Mouse (Mus musculus) liver, embryonic 13.5 days (tissue): ENCODE data around the gene Olfr930. TPM values are rescaled to one million over a fixed set of nuclear protein-coding genes. Genes with fewer than 3 reads are reported as not detected.

Source experiments
- ATAC-seq: fragments of 200-750 bp; cut with Nextera tagmentation; 2 replicates; pipeline ENCODE4 v1.8.0; 2017; ENCODE audit warnings: low read depth, mild to moderate bottlenecking, moderate number of reproducible peaks, moderate library complexity
- DNase-seq: peaks from one replicate; pipeline ENCODE4 v3.0.0; 2022
- H3K27ac ChIP-seq: fragments of 300-500 bp; sonication (generic); 2 replicates; pipeline ENCODE4 v1.5.1; 2015; ENCODE audit warnings: moderate library complexity, mild to moderate bottlenecking, inconsistent platforms
- H3K27me3 ChIP-seq: fragments of 300-500 bp; sonication (generic); 2 replicates; pipeline ENCODE4 v1.6.1; 2015; ENCODE audit warnings: mild to moderate bottlenecking, inconsistent platforms
- H3K36me3 ChIP-seq: fragments of 300-500 bp; sonication (generic); 2 replicates; pipeline ENCODE4 v1.6.1; 2015; ENCODE audit warnings: mild to moderate bottlenecking, inconsistent platforms
- H3K4me1 ChIP-seq: fragments of 300-500 bp; sonication (generic); replicated peaks from 2 replicates; pipeline ENCODE4 v1.6.1; 2015; ENCODE audit warnings: inconsistent platforms
- H3K4me2 ChIP-seq: fragments of 300-500 bp; sonication (generic); 2 replicates; pipeline ENCODE4 v1.6.1; 2015; ENCODE audit warnings: inconsistent platforms, mild to moderate bottlenecking, moderate library complexity
- H3K4me3 ChIP-seq: fragments of 300-500 bp; sonication (generic); replicated peaks from 2 replicates; pipeline ENCODE4 v1.5.1; 2015; ENCODE audit warnings: mild to moderate bottlenecking, inconsistent platforms
- H3K9ac ChIP-seq: fragments of 300-500 bp; sonication (generic); 2 replicates; pipeline ENCODE4 v1.6.1; 2015; ENCODE audit warnings: mild to moderate bottlenecking, inconsistent platforms
- H3K9me3 ChIP-seq: fragments of 300-500 bp; sonication (generic); replicated peaks from 2 replicates; pipeline ENCODE4 v1.6.1; 2016; ENCODE audit warnings: inconsistent platforms
- WGBS: fragments of 180-500 bp; shearing (Covaris S2); methylation state at CpG from one replicate; pipeline ENCODE4 v1.1.7; 2015; ENCODE audit not compliant: insufficient replicate concordance; 5-methylcytosine and 5-hydroxymethylcytosine counted together
- polyA plus RNA-seq: library from polyadenylated mRNA; unstranded; fragments of >200 nt; fragmentation: Nextera tagmentation; extraction: Ambion mirVana; gene quantifications from 2 replicates; pipeline ENCODE4 v1.2.1, GENCODE M21; 2015

Olfr930 gene
- not detected in 2 replicates for polyA plus RNA-seq

GRCm38 (mm10) chr9:38929509-38929908, at the start of gene Olfr930:
TSS of gene Olfr930 (plus strand) at chr9:38929809.
- Histone ChIP-seq H3K36me3 (no peaks in the 10 kb centered on the region), H3K27ac (no peak within 1 kb of the TSS), H3K9me3 (no peaks in the 10 kb centered on the region), H3K4me3 (no peak within 1 kb of the TSS), H3K9ac (no peak within 1 kb of the TSS), H3K4me1 (no peaks in the 10 kb centered on the region), H3K4me2 (no peak within 1 kb of the TSS), H3K27me3 (no peaks in the 10 kb centered on the region)
- ATAC-seq (no peak), DNase-seq (no peak)

GRCm38 (mm10) chr9:38953401-38954123, 24.0 kb downstream of the Olfr930 start:
- no peaks in the 10 kb centered on the region for H3K27me3 ChIP-seq
- WGBS, result 57% methylated on average over 7 of the region's 7 CpGs
- no peak overlapping the region for H3K27ac ChIP-seq
- H3K9ac ChIP-seq, result no peak overlapping the region
- no peaks in the 10 kb centered on the region for H3K4me1 ChIP-seq
- no peak overlapping the region for H3K4me3 ChIP-seq
- no peaks in the 10 kb centered on the region for H3K36me3 ChIP-seq
- DNase-seq, result no peak
- no peaks in the 10 kb centered on the region for H3K9me3 ChIP-seq
- ATAC-seq, result no peak
- H3K4me2 ChIP-seq, result no peak overlapping the region

- no peaks in the 10 kb centered on the region for H3K27me3 ChIP-seq
- no peaks in the 10 kb centered on the region for H3K9me3 ChIP-seq
- no peaks in the 10 kb centered on the region for H3K36me3 ChIP-seq
- H3K4me2 ChIP-seq, result no peak overlapping the region
- ATAC-seq, result no peak
- H3K4me1 ChIP-seq, result no peaks in the 10 kb centered on the region
- no peak overlapping the region for H3K4me3 ChIP-seq
- H3K9ac ChIP-seq, result no peak overlapping the region
- whole genome bisulfite sequencing, result 63% methylated on average over 4 of the region's 4 CpGs
- no peak for DNase-seq
- H3K27ac ChIP-seq, result no peak overlapping the region
Observed at GRCm38 (mm10) chr9:38954124-38954416, 24.5 kb downstream of the Olfr930 start.

DNA sequence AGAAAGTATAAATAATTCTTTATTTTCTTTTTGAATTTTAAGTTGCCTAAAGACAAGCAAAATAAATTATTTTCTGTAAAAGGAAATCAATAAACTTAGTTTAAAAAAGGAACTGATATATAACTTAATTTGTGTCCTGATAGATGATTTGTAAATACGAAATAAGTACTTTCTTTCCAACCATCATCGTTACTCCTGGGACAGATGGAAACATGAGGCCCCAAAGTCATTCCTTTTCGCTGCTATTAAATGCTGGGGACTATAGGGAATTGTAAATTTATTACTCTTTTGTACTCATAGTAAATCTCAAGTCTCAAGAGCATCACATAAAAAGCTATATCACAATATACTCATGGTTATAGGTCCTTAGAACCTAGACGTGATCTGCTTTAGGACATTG, 42.4 kb downstream of the Olfr930 start, which contains the start of gene Olfr933:
Gene Olfr933, plus strand, starts transcription at position 301 of the 400 bp plus-strand sequence.
- Histone ChIP-seq H3K4me1 (no peaks in the 10 kb centered on the region), H3K4me2 (no peak within 1 kb of the TSS), H3K9me3 (no peaks in the 10 kb centered on the region), H3K27me3 (no peaks in the 10 kb centered on the region), H3K4me3 (no peak within 1 kb of the TSS), H3K9ac (no peak within 1 kb of the TSS), H3K27ac (no peak within 1 kb of the TSS), H3K36me3 (no peaks in the 10 kb centered on the region)
- WGBS, result 50% methylated on average over 4 of the region's 4 CpGs
- DNase-seq (no peak), ATAC-seq (no peak)

Other genes starting within 250 kb of the Olfr930 start
- not detected in 2 replicates for gene Olfr919, start 226.1 kb upstream of the Olfr930 start, polyA plus RNA-seq
- 8.5 and 9.3 TPM in 2 replicates for gene Vwa5a, start 211.5 kb upstream of the Olfr930 start, polyA plus RNA-seq
- 0.02 TPM in 2 replicates for gene Olfr920, start 177.5 kb upstream of the Olfr930 start, polyA plus RNA-seq
- gene Olfr921, start 156.7 kb upstream of the Olfr930 start, polyA plus RNA-seq, result not detected in 2 replicates
- gene Olfr922, start 115.2 kb upstream of the Olfr930 start, polyA plus RNA-seq, result not detected in 2 replicates
- not detected in 2 replicates for gene Olfr923, start 103.3 kb upstream of the Olfr930 start, polyA plus RNA-seq
- gene Olfr924, start 85.4 kb upstream of the Olfr930 start, polyA plus RNA-seq, result not detected in 2 replicates
- gene Olfr26, start 74.7 kb upstream of the Olfr930 start, polyA plus RNA-seq, result not detected in 2 replicates
- not detected in 2 replicates for gene Olfr926, start 52.7 kb upstream of the Olfr930 start, polyA plus RNA-seq
- gene Olfr933, start 42.5 kb downstream of the Olfr930 start, polyA plus RNA-seq, result not detected in 2 replicates
- not detected in 2 replicates for gene Olfr934, start 58.5 kb downstream of the Olfr930 start, polyA plus RNA-seq
- gene Olfr935, start 69.9 kb downstream of the Olfr930 start, polyA plus RNA-seq, result not detected in 2 replicates
- not detected in 2 replicates for gene Olfr146, start 93.6 kb downstream of the Olfr930 start, polyA plus RNA-seq
- not detected in 2 replicates for gene Olfr937, start 135.1 kb downstream of the Olfr930 start, polyA plus RNA-seq
- not detected in 2 replicates for gene Olfr938, start 149.1 kb downstream of the Olfr930 start, polyA plus RNA-seq
- gene Olfr27, start 198.3 kb downstream of the Olfr930 start, polyA plus RNA-seq, result not detected in 2 replicates
- gene Olfr943, start 236.5 kb downstream of the Olfr930 start, polyA plus RNA-seq, result not detected in 2 replicates